In genomic region chr2:108764703-108765102, GRCm38 (mm10) we compare ENCODE assay signal across 12 mouse cellular contexts.
DNase-seq lines count a peak whose midpoint lies in the region; ATAC-seq and TF ChIP-seq lines count a peak whose summit lies in the region.
"Had no signal": no experiment of that assay in that cellular context is flagged by ENCODE, and none has a peak within 500 bp of the region (broad histone marks: within the 10 kb centered on the region; RNA-seq: fewer than 3 reads in every experiment).

No protein-coding gene starts in this region.

- H3K4me1 ChIP-seq in bone marrow macrophage, adult 2 months (ENCODE audit: control insufficient read depth, insufficient read depth, low read length), result no peaks in the 10 kb centered on the region
- H3K4me1 ChIP-seq: hindbrain, embryonic 15.5 days had no signal

- DNase-seq in cerebellum, adult 11 months, result peak; percentile 21
- no peak for DNase-seq in cerebellum, postnatal 4 days (ENCODE audit: low spot score in 2 of 2)
- peak; percentile 52 for DNase-seq in 3134 (ENCODE audit: extremely low read depth, insufficient read length, low spot score)
- no peak for DNase-seq in embryo, embryonic 10 days (ENCODE audit: low spot score)
- no peak for DNase-seq in adrenal gland, adult 8-10 months
- no peak for DNase-seq in gastrocnemius, adult 18-20 months (ENCODE audit: low spot score)
- DNase-seq: B cell, adult 2 months; forebrain, postnatal 0 days; heart, adult 11 months had no signal

- TF ChIP-seq POLR2A in bone marrow macrophage, adult 2 months (IDR thresholded peaks at IDR 0.05; ENCODE audit: borderline replicate concordance, low read depth, low read length), result no peak

- H3K27ac ChIP-seq in bone marrow macrophage, adult 2 months (ENCODE audit: insufficient read depth, low read depth, low read length), result no peak overlapping the region
- H3K27ac ChIP-seq: hindbrain, embryonic 15.5 days had no signal

- H3K4me3 ChIP-seq in bone marrow macrophage, adult 2 months (ENCODE audit: insufficient read depth, low read length), result peak overlapping the region; percentile 15; the same call in 1 of the 2 replicates
- H3K4me3 ChIP-seq: hindbrain, embryonic 15.5 days had no signal

- TF ChIP-seq CTCF in bone marrow macrophage, adult 2 months (IDR thresholded peaks at IDR 0.05; ENCODE audit: low read depth, low read length), result no peak

- peak; percentile 91 for ATAC-seq in common myeloid progenitor, adult 5-6 weeks (replicated peaks; ENCODE audit: low read depth, poor library complexity, severe bottlenecking)
- ATAC-seq: forebrain, postnatal 0 days had no signal

Comparison
In these comparisons a context has a peak if more than half of its experiments do, and no peak if none do; other contexts are left out.
1. DNase-seq: peak in cerebellum, adult 11 months (single experiment) and 3134 (single experiment); none in cerebellum, postnatal 4 days (0 of 2), embryo, embryonic 10 days (single experiment), adrenal gland, adult 8-10 months (single experiment) and gastrocnemius, adult 18-20 months (single experiment).